Mouse (Mus musculus): ENCODE data around the gene Fbrsl1. TPM values are rescaled to one million over a fixed set of nuclear protein-coding genes. Genes with fewer than 3 reads are reported as not detected.

Gene Fbrsl1
- polyA plus RNA-seq, 1 experiment from 2014 or later, result 9.8 TPM

DNA sequence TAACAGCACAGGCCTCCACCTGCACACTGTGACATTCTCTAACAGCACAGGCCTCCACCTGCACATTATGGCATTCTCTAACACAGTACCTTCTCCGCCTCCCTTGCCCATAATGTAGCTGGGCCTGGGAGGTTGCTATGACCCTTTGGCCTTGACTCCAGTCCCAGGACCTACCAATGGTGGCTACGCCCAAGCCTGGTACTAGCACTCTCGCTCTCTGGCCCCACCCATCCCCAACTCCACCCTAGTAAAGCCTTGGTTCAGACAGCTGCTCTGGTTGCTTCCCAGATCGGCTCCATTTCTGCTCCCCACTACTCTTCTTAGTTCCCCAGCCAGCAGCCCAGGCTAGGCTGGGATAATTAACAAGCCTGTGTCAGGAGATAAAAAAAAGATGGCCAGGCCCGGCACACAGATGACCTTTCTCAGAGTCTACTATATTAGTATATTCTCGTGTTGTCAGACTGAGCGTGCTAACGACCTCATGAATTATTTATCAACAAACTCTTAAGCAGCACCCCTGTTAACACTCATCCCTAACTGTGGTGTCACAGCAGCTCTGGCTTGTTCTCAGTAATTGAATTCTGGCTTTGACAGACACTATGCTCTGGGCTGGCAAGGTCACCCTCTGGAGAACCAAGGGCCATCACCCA, 42.1 kb downstream of the Fbrsl1 start:
- Histone ChIP-seq H3K9me3 (replicated peaks) (no peaks in the 10 kb centered on the region), H3K9ac (no peak overlapping the region), H3K4me2 (no peak overlapping the region), H3K4me1 (peaks cover 6% of the 10 kb centered on the region; the same call in 1 of the 2 replicates), H3K4me3 (no peak overlapping the region), H3K27ac (no peak overlapping the region), H3K27me3 (replicated peaks) (no peaks in the 10 kb centered on the region), H3K36me3 (peaks cover 5% of the 10 kb centered on the region; the same call in 1 of the 2 replicates)
- 0 out of 2 replicates have a peak, but pooled peaks have one; percentile 22 for ATAC-seq
- WGBS (ENCODE audit: insufficient replicate concordance), result 67% methylated on average over 8 of the region's 8 CpGs

DNA sequence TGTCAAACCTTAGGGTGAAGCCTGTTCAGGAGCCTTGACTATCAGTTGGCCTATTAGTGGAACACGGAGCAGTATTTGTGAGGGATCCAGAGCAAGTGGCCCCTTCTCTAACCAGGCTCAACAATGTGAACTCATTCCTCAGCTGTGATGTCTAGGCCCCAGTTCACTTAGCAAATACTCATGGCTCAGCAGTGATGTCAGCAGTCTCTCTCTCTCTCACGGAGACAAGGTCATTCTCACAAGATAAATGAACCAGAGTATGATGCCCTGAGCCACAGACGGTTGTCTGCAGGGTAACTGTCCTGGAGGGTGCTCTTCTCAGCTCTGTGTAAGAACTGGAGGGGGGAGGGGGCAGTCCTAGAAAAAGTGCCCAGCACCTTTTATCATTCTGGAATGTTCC, 44.4 kb downstream of the Fbrsl1 start:
- WGBS (ENCODE audit: insufficient replicate concordance), result 55% methylated on average over 3 of the region's 3 CpGs
- no peak for ATAC-seq
- H3K27me3 ChIP-seq (replicated peaks), result no peaks in the 10 kb centered on the region
- H3K4me3 ChIP-seq, result no peak overlapping the region
- H3K36me3 ChIP-seq, result peaks cover 3% of the 10 kb centered on the region; the same call in 1 of the 2 replicates
- H3K9ac ChIP-seq, result no peak overlapping the region
- H3K9me3 ChIP-seq (replicated peaks), result no peaks in the 10 kb centered on the region
- no peak overlapping the region for H3K27ac ChIP-seq
- no peak overlapping the region for H3K4me2 ChIP-seq
- H3K4me1 ChIP-seq, result peaks cover 6% of the 10 kb centered on the region; the same call in 1 of the 2 replicates

DNA sequence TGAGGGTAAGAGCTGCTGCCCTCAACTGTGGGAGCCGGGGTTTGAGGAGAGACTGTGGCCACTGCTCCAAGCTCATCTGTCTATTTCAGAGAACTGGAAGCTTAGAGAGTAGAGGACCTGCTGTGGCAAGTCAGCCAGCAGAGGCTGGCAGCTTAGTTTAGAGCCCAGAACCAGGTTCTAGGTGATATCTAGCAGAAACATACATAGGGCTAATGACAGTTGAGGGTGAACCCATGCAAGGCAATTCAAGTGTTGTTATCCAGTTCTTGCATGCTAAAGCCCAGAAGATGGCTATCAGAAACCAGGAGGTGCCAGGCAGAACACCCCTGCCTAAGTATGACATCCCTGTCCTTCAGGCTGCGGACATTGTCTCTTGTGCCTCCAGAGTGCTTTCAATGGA, 45.7 kb downstream of the Fbrsl1 start:
- no peak overlapping the region for H3K4me3 ChIP-seq
- H3K4me2 ChIP-seq, result no peak overlapping the region
- ATAC-seq, result no peak
- 68% methylated on average over 2 of the region's 2 CpGs for WGBS (ENCODE audit: insufficient replicate concordance)
- no peaks in the 10 kb centered on the region for H3K27me3 ChIP-seq (replicated peaks)
- no peak overlapping the region for H3K27ac ChIP-seq
- H3K9ac ChIP-seq, result no peak overlapping the region
- peaks cover 3% of the 10 kb centered on the region; the same call in 1 of the 2 replicates for H3K36me3 ChIP-seq
- peaks cover 6% of the 10 kb centered on the region; the same call in 1 of the 2 replicates for H3K4me1 ChIP-seq
- no peaks in the 10 kb centered on the region for H3K9me3 ChIP-seq (replicated peaks)

DNA sequence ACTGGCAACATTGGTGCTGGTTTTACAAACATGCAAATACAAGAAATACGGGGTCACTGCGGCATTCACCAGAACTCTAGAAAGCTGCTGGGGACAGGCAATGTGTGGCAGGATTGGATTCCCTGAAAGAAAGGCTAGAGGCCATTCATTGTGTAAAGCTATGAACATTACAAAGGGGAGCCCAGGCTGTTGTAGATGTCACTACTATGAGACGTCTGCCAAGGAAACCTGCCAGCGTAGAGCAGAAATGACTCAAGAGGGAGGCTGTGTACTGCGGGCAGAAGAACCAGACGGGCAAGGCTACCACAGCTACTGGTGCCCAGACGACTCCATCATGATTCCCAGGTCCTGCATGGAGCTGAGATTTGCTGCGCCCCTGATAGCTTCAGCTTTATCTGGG, 47.2 kb downstream of the Fbrsl1 start:
- ATAC-seq, result no peak
- WGBS (ENCODE audit: insufficient replicate concordance), result 91% methylated on average over 8 of the region's 8 CpGs
- Histone ChIP-seq H3K27ac (no peak overlapping the region), H3K9me3 (replicated peaks) (no peaks in the 10 kb centered on the region), H3K9ac (no peak overlapping the region), H3K4me2 (no peak overlapping the region), H3K27me3 (replicated peaks) (no peaks in the 10 kb centered on the region), H3K4me1 (peaks cover 2% of the 10 kb centered on the region; the same call in 1 of the 2 replicates), H3K36me3 (peaks cover 3% of the 10 kb centered on the region; the same call in 1 of the 2 replicates), H3K4me3 (no peak overlapping the region)

DNA sequence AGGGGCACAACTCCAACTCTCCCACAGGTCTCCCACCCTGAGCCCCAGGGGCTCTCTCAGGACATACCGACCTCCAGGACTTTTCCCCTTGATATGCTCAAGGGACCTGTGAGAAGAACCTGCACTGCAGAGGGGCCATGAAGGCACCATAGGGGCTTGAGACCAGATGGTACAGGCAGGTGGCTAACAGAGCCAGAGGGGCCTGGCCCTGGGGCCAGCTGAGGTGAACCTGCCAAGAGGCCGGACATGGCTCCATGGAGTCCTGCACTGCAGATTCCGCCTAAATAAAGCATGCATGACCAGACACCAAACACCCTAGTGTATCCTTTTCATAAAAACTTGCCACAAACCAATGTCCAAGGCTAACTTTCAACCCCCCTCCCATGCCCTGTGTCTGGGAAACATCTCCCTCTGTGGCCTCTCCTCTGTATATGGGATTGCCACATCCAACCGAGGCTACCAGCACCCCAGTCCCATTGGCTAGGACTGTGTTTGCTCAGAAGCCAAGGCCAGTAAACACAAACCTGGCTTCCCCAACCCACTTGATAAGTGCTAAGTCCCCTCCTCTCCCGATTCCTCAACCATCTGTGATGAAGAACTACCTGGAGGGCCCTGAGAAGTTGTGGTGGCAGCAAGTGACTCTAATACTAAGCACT, 53.2 kb downstream of the Fbrsl1 start:
- peaks cover 4% of the 10 kb centered on the region; the same call in 1 of the 2 replicates for H3K4me1 ChIP-seq
- ATAC-seq, result peak; percentile 68; the same call in 1 of the 2 replicates
- no peak overlapping the region for H3K4me2 ChIP-seq
- no peak overlapping the region for H3K4me3 ChIP-seq
- H3K27me3 ChIP-seq (replicated peaks), result no peaks in the 10 kb centered on the region
- H3K27ac ChIP-seq, result no peak overlapping the region
- H3K36me3 ChIP-seq, result no peaks in the 10 kb centered on the region
- H3K9me3 ChIP-seq (replicated peaks), result no peaks in the 10 kb centered on the region
- no peak overlapping the region for H3K9ac ChIP-seq
- 81% methylated on average over 5 of the region's 5 CpGs for WGBS (ENCODE audit: insufficient replicate concordance)

DNA sequence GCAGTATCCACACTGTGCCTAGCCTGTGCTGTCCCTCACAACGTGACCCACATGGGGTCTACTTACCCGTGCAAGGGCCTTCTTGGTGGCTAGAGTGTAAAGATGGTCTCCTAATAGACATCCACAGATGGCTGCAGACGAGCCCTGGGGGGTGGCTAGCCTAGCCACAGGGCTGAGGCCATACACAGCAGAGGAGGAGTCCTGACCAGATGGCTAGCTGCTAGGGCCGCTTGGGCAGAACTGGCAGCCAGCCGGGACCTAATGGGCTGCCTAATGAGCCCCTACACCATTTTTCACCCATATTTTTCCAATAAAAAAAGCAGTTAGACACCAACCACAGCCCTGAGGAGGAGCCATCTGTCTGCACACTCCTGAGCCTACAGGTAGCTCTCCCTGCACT, 55.6 kb downstream of the Fbrsl1 start:
- H3K36me3 ChIP-seq, result no peaks in the 10 kb centered on the region
- no peaks in the 10 kb centered on the region for H3K9me3 ChIP-seq (replicated peaks)
- no peak overlapping the region for H3K4me2 ChIP-seq
- WGBS (ENCODE audit: insufficient replicate concordance), result 73% methylated on average over 5 of the region's 5 CpGs
- H3K27ac ChIP-seq, result no peak overlapping the region
- H3K27me3 ChIP-seq (replicated peaks), result peaks cover 7% of the 10 kb centered on the region
- no peak for ATAC-seq
- no peak overlapping the region for H3K4me3 ChIP-seq
- H3K4me1 ChIP-seq, result peaks cover 4% of the 10 kb centered on the region; the same call in 1 of the 2 replicates
- no peak overlapping the region for H3K9ac ChIP-seq

DNA sequence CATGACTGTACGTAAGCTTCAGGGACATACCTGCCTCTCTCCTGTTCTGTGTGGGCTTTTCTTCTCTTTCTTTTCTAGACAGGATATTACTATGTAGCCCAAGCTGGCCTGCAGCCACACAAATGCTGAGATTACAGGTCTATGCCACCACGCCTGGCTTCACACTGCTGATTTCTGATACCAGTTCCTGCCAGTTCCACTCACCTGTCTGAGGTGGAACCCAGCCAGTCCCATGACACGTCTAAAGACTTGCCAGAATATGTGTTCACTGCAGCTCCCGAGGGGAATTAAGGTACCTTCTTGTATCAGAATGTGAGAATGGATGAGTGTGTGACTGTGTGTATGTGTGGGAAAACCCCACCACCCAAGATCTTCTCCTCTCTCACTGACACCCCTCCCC, 57.7 kb downstream of the Fbrsl1 start:
- no peak overlapping the region for H3K4me3 ChIP-seq
- 66% methylated on average over 4 of the region's 4 CpGs for WGBS (ENCODE audit: insufficient replicate concordance)
- peaks cover 28% of the 10 kb centered on the region for H3K27me3 ChIP-seq (replicated peaks)
- H3K27ac ChIP-seq, result no peak overlapping the region
- H3K36me3 ChIP-seq, result no peaks in the 10 kb centered on the region
- ATAC-seq, result no peak
- H3K9ac ChIP-seq, result no peak overlapping the region
- peaks cover 19% of the 10 kb centered on the region for H3K4me1 ChIP-seq
- H3K4me2 ChIP-seq, result no peak overlapping the region
- H3K9me3 ChIP-seq (replicated peaks), result no peaks in the 10 kb centered on the region

DNA sequence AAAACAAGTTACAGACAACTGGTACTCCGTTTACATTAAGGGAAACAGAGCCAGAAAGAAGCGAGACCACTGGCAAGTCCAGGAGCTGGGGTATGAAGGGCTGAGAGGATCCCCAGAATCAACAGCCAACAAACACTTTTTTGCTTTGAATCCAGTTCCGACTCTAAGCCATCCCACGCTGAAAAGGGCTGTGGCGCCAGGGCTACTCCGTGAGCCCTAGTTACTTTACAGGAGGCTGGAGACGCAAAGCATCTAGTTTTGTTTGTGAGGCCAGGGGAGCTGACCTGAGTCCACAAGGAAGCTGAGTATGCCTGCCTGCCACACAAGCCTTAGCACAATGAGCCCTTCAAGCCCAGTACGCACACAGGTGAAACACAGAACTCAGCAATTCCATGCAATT, 61.0 kb downstream of the Fbrsl1 start:
- Histone ChIP-seq H3K27me3 (replicated peaks) (peaks cover 41% of the 10 kb centered on the region), H3K4me2 (peak overlapping the region; percentile 75), H3K4me3 (peak overlapping the region; percentile 53), H3K36me3 (no peaks in the 10 kb centered on the region), H3K27ac (no peak overlapping the region), H3K9me3 (replicated peaks) (no peaks in the 10 kb centered on the region), H3K4me1 (peaks cover 14% of the 10 kb centered on the region), H3K9ac (peak overlapping the region; percentile 24; the same call in 1 of the 2 replicates)
- ATAC-seq, result no peak
- WGBS (ENCODE audit: insufficient replicate concordance), result 29% methylated on average over 8 of the region's 8 CpGs

DNA sequence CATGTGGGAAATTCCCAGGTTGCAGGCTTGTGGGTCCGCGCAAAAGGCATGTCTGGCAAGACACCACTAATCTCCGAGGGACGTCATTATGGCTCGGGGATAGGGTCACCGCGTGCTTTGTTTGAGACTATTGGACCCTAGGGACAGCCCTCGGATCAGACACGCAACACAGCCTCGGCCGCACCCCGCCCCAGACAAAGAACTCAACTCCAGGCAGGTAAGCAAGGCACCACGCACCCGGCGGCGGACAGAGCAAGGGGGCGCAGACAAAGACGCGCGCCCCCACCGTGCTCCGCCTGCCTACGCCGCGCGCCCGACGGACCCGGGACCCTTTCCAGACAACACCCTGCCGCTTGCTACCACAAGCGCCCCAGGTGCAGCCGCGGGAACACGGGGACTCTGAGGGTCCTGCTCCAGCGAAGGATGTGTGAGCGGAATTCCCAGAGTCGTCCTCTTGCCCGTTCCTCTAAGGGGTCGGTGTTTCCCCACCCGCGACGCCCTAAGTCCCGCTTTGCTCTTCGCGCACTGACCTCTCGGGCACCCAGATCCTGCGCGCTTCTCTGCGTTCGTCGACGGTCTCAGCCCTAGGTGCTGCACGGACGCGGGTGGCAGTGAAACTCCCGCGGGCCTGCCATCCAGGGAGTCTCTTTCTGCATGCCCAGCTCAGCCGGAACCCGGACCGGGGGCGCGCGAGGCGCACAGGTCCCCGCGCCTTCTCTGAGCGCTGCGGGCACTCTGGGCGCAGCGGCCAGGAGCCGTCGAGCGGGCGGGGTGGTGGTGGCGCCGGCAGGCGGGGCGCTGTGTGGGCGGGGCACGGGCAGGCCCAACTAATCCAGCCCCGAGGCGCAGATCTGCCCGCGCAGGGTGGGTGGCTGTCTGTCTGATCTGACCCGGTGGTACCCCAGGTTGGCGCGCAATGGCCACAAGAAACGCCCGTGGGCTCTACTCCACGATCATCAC, 61.7 kb downstream of the Fbrsl1 start:
- peak overlapping the region; percentile 24; the same call in 1 of the 2 replicates for H3K9ac ChIP-seq
- peak overlapping the region; percentile 75 for H3K4me2 ChIP-seq
- no peaks in the 10 kb centered on the region for H3K36me3 ChIP-seq
- WGBS (ENCODE audit: insufficient replicate concordance), result 4% methylated on average over 90 of the region's 90 CpGs
- peak overlapping the region; percentile 53 for H3K4me3 ChIP-seq
- peaks cover 14% of the 10 kb centered on the region for H3K4me1 ChIP-seq
- H3K9me3 ChIP-seq (replicated peaks), result no peaks in the 10 kb centered on the region
- no peak overlapping the region for H3K27ac ChIP-seq
- peak; percentile 73 for ATAC-seq
- H3K27me3 ChIP-seq (replicated peaks), result peaks cover 41% of the 10 kb centered on the region

DNA sequence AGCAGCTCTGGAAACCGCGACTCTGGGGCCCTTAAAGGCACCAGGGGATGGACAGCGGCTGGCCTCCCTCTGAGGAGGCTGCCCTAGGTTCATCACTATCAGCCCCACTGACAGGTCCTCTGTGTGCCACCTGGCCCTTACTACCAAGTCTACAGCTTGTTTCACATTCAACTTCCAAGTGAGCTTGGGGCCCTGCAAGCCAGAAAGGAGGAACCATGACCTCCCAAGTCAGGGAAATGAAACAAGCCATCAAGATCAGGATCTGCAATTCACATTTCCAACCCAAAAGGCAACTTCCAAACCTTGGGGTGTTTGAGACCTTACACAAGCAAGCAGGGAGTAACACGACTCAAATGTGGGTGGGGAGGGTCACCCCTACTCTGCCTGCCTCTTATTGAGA, 63.0 kb downstream of the Fbrsl1 start:
- WGBS (ENCODE audit: insufficient replicate concordance), result 41% methylated on average over 4 of the region's 4 CpGs
- Histone ChIP-seq H3K4me3 (no peak overlapping the region), H3K4me2 (no peak overlapping the region)

DNA sequence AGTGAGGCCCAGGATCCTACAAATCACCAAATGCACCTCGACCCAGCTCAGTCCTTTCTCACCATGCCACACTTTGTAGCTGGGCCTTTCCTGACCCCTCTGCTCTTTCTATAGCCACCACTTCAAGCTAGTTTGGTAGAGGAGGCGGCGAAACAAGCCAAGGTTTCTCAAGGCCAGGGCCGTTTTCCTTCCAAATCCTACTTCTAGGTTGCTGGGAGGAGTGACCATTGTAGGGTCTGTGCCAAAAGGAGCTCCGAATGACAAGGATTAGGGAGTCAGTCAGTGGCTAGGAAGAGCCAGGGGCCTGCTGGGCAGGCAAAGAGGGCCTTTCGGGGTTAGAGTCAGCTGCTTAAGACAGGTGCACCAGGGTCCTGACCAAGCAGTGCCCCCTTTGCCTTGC, 63.8 kb downstream of the Fbrsl1 start:
- no peak for ATAC-seq
- H3K27me3 ChIP-seq (replicated peaks), result peaks cover 41% of the 10 kb centered on the region
- 73% methylated on average over 6 of the region's 6 CpGs for WGBS (ENCODE audit: insufficient replicate concordance)
- no peaks in the 10 kb centered on the region for H3K9me3 ChIP-seq (replicated peaks)
- H3K36me3 ChIP-seq, result no peaks in the 10 kb centered on the region
- H3K27ac ChIP-seq, result no peak overlapping the region
- H3K9ac ChIP-seq, result no peak overlapping the region
- no peak overlapping the region for H3K4me2 ChIP-seq
- H3K4me3 ChIP-seq, result no peak overlapping the region
- peaks cover 14% of the 10 kb centered on the region for H3K4me1 ChIP-seq

More for the DNA sequence above, 63.0 kb downstream of the Fbrsl1 start:
- no peak overlapping the region for H3K27ac ChIP-seq
- peaks cover 14% of the 10 kb centered on the region for H3K4me1 ChIP-seq
- no peaks in the 10 kb centered on the region for H3K9me3 ChIP-seq (replicated peaks)
- no peak overlapping the region for H3K9ac ChIP-seq
- H3K36me3 ChIP-seq, result no peaks in the 10 kb centered on the region
- ATAC-seq, result no peak
- peaks cover 41% of the 10 kb centered on the region for H3K27me3 ChIP-seq (replicated peaks)

All from liver, embryonic 12.5 days (tissue).